Mouse (Mus musculus): ENCODE measurements around the gene Aunip.

GRCm38 (mm10) chr4:134543261-134543660 lies 32.5 kb downstream of the Aunip start:
- TF ChIP-seq POLR2AphosphoS2 (IDR thresholded peaks at IDR 0.05; ENCODE audit: insufficient read length, low read depth) (no peak), POLR2A (IDR thresholded peaks at IDR 0.05; ENCODE audit: insufficient read length, low read depth) (no peak), MAX (IDR thresholded peaks at IDR 0.05; ENCODE audit: low read depth) (no peak), USF1 (IDR thresholded peaks at IDR 0.05; ENCODE audit: low read depth) (no peak)

All from myocyte (in vitro differentiated cells).